Comparison of ENCODE assay signal across 8 mouse cellular contexts in genomic region chr4:141722731-141723672, GRCm38 (mm10). TPM values are rescaled to one million over a fixed set of nuclear protein-coding genes. Genes with fewer than 3 reads are reported as not detected.
DNase-seq lines count a peak whose midpoint lies in the region; ATAC-seq lines count a peak whose summit lies in the region.

TSS of gene Ddi2 (minus strand) at chr4:141723419.

- ATAC-seq in common myeloid progenitor, adult 5-6 weeks (replicated peaks; ENCODE audit: low read depth, poor library complexity, severe bottlenecking) = peak; percentile 73
- ATAC-seq in megakaryocyte progenitor cell, adult 5-6 weeks (replicated peaks; ENCODE audit: poor library complexity) = peak; percentile 83

- DNase-seq in ZHBTc4 (ENCODE audit: low read depth, low spot score) = peak; percentile 94
- peak; percentile 85 to 87 for DNase-seq in gastrocnemius, adult 8-10 months (ENCODE audit: low spot score in 2 of 2)
- peak; percentile 93 for DNase-seq in induced T-regulatory cell, adult 2 months (ENCODE audit: low read depth)
- DNase-seq in left cerebral cortex, adult 9 months (ENCODE audit: low spot score in 2 of 2) = peak; percentile 70 to 87
- peak; percentile 90 for DNase-seq in right cerebral cortex, postnatal 14 days
- peak; percentile 91 to 92 for DNase-seq in urinary bladder, postnatal 36 days (ENCODE audit: low spot score in 2 of 2)

RNA-seq across cellular contexts. Expression of gene Ddi2, which starts in this region (rescaled TPM):
- total RNA-seq in common myeloid progenitor, adult 5-6 weeks (2017) = 27.4 and 30.6 TPM in 2 replicates
- 10 to 100 TPM; 53.9 to 63.4 (median 56.8) TPM for total RNA-seq in gastrocnemius, adult 8-10 months (2022)
- total RNA-seq in megakaryocyte progenitor cell, adult 5-6 weeks (2015) = 15.0 and 18.7 TPM in 2 replicates
- 23.7 and 29.4 TPM in 2 replicates for total RNA-seq in megakaryocyte progenitor cell, adult 5-6 weeks (2017)

Comparison
In these comparisons a context has a peak if more than half of its experiments do, and no peak if none do; other contexts are left out.
1. Peak in every context shown above with its lines: DNase-seq and ATAC-seq.